Mouse (Mus musculus) embryonic facial prominence, embryonic 11.5 days (tissue): Measurements from ENCODE around the gene Rbp2. TPM values are rescaled to one million over a fixed set of nuclear protein-coding genes. Genes with fewer than 3 reads are reported as not detected.

ENCODE experiments used
- ATAC-seq: fragments of 200-750 bp; cut with Nextera tagmentation; replicated peaks from 2 replicates; pipeline ENCODE4 v1.8.0; 2017; ENCODE audit warnings: low read depth; ENCODE audit not compliant: insufficient number of reproducible peaks, low FRiP score, low TSS enrichment
- DNase-seq: peaks from one replicate; pipeline ENCODE4 v3.0.0-alpha.2; 2015; ENCODE audit warnings: low spot score
- H3K27ac ChIP-seq: fragments of 300-500 bp; sonication (generic); replicated peaks from 2 replicates; pipeline ENCODE4 v1.5.1; 2014; ENCODE audit warnings: mild to moderate bottlenecking, low read depth, low read length, control low read depth
- H3K27me3 ChIP-seq: fragments of 300-500 bp; sonication (generic); 2 replicates; pipeline ENCODE4 v1.6.1; 2014; ENCODE audit warnings: mild to moderate bottlenecking, low read length, moderate library complexity, mixed read lengths; ENCODE audit not compliant: control insufficient read depth, insufficient read depth
- H3K36me3 ChIP-seq: fragments of 300-500 bp; sonication (generic); replicated peaks from 2 replicates; pipeline ENCODE4 v1.6.1; 2014; ENCODE audit warnings: low read depth, mild to moderate bottlenecking, low read length, moderate library complexity, mixed read lengths; ENCODE audit not compliant: control insufficient read depth, insufficient read depth
- H3K4me1 ChIP-seq: fragments of 300-500 bp; sonication (generic); 2 replicates; pipeline ENCODE4 v1.6.1; 2014; ENCODE audit warnings: low read length, mixed read lengths; ENCODE audit not compliant: control insufficient read depth, insufficient read depth
- H3K4me2 ChIP-seq: fragments of 300-500 bp; sonication (generic); 2 replicates; pipeline ENCODE4 v1.6.1; 2014; ENCODE audit warnings: low read depth, mild to moderate bottlenecking, control low read depth, low read length, moderate library complexity
- H3K4me3 ChIP-seq: fragments of 300-500 bp; sonication (generic); 2 replicates; pipeline ENCODE4 v1.5.1; 2014; ENCODE audit warnings: low read depth, low read length, control low read depth
- H3K9ac ChIP-seq: fragments of 300-500 bp; sonication (generic); replicated peaks from 2 replicates; pipeline ENCODE4 v1.6.1; 2014; ENCODE audit warnings: mild to moderate bottlenecking, control low read depth, low read length
- H3K9me3 ChIP-seq: fragments of 300-500 bp; sonication (generic); replicated peaks from 2 replicates; pipeline ENCODE4 v1.6.1; 2016; ENCODE audit warnings: mild to moderate bottlenecking, low read length, inconsistent platforms, mixed read lengths; ENCODE audit not compliant: control insufficient read depth
- WGBS: fragments of 180-500 bp; shearing (Covaris S2); extraction: QIAGEN DNeasy Blood & Tissue Kit; methylation state at CpG from one replicate; pipeline ENCODE4 v1.1.7; 2014; 5-methylcytosine and 5-hydroxymethylcytosine counted together
- polyA plus RNA-seq: library from polyadenylated mRNA; unstranded; fragments of >200 nt; fragmentation: Nextera tagmentation; extraction: Ambion mirVana; gene quantifications from 2 replicates; pipeline ENCODE4 v1.2.1, GENCODE M21; 2014

Rbp2 gene
- polyA plus RNA-seq, 1 experiment from 2014 or later, result 0.38 TPM

DNA sequence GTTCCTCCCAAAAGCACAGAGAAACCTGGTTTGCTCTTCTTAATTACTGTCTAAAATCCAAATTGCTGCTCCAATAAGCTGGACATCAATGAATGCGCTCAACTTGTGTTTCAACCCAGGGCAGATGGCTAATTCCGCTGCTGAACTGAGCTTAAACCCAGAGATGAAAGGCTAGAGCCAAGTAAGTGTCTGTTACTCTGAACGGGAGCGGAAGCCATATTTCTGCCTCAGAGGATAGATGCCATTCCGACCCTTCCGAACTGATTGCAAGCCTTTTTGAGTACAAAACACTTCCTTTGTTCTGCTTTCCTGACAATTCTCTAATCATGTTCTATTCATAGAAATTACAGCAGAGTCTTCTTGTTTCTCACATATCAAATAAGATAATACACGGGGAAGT lies 41.3 kb downstream of the Rbp2 start:
- Histone ChIP-seq H3K9ac (no peak overlapping the region), H3K4me3 (no peak overlapping the region), H3K27ac (no peak overlapping the region), H3K27me3 (no peaks in the 10 kb centered on the region), H3K9me3 (no peaks in the 10 kb centered on the region), H3K36me3 (no peaks in the 10 kb centered on the region), H3K4me1 (no peaks in the 10 kb centered on the region), H3K4me2 (no peak overlapping the region)
- DNase-seq, result no peak
- ATAC-seq, result no peak
- WGBS, result 81% methylated on average over 7 of the region's 7 CpGs

GRCm38 (mm10) chr9:98529776-98530175 lies 43.9 kb downstream of the Rbp2 start:
- Histone ChIP-seq H3K27me3 (no peaks in the 10 kb centered on the region), H3K27ac (no peak overlapping the region), H3K4me3 (no peak overlapping the region), H3K4me1 (no peaks in the 10 kb centered on the region), H3K36me3 (no peaks in the 10 kb centered on the region), H3K4me2 (no peak overlapping the region), H3K9ac (no peak overlapping the region), H3K9me3 (no peaks in the 10 kb centered on the region)
- ATAC-seq (no peak), DNase-seq (no peak)
- 66% methylated on average over 4 of the region's 4 CpGs for WGBS

DNA sequence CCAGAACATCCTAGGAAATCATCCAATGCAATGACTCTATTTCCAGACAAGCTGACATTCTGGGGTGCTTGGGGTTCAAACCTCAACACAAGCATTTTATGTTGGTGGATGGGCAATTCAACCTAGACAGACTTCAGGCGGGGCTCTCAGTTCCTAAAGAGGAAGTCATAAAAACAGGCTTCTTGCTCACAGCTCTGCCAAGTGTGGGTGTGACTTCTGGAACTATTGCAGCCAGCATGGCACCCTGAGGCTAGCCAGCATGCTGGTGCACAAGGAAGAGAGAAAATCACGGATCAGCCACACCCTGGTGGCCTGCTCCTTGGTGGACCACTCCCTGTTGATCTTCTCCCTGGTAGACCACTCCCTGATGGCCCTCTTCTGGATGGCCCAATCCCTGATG lies 45.1 kb downstream of the Rbp2 start:
- no peaks in the 10 kb centered on the region for H3K36me3 ChIP-seq
- no peak overlapping the region for H3K4me2 ChIP-seq
- H3K9me3 ChIP-seq, result no peaks in the 10 kb centered on the region
- H3K4me3 ChIP-seq, result no peak overlapping the region
- no peaks in the 10 kb centered on the region for H3K4me1 ChIP-seq
- 57% methylated on average over 2 of the region's 2 CpGs for WGBS
- H3K27me3 ChIP-seq, result no peaks in the 10 kb centered on the region
- ATAC-seq (no peak), DNase-seq (no peak)
- H3K27ac ChIP-seq, result no peak overlapping the region
- no peak overlapping the region for H3K9ac ChIP-seq

- no peak overlapping the region for H3K27ac ChIP-seq
- H3K36me3 ChIP-seq, result no peaks in the 10 kb centered on the region
- ATAC-seq (no peak), DNase-seq (no peak)
- no peak overlapping the region for H3K9ac ChIP-seq
- no peak overlapping the region for H3K4me2 ChIP-seq
- 74% methylated on average over 4 of the region's 4 CpGs for WGBS
- H3K27me3 ChIP-seq, result no peaks in the 10 kb centered on the region
- no peak overlapping the region for H3K4me3 ChIP-seq
- H3K9me3 ChIP-seq, result no peaks in the 10 kb centered on the region
- no peaks in the 10 kb centered on the region for H3K4me1 ChIP-seq
Observed at GRCm38 (mm10) chr9:98534675-98535280, 48.9 kb downstream of the Rbp2 start.

DNA sequence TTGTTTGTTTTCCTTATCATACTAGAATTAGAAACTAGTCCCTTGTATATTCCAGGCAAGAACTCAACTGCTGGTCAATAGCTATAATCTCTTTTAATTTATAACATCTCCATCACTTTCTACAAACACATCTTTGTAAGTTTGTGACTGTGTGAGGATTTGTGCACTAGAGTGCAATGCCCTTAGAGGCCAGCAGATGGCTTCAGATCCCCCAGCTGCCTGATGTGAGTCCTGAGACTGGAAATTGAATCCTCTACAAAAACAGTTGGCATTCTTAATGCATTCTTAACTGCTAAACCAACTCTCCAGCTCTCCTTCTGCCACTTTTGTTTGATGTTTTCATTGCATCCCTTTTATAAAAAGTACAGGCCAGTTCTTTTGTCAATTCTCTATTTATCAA lies 49.8 kb downstream of the Rbp2 start:
- Histone ChIP-seq H3K9ac (no peak overlapping the region), H3K4me3 (no peak overlapping the region), H3K4me2 (no peak overlapping the region), H3K27ac (no peak overlapping the region), H3K4me1 (no peaks in the 10 kb centered on the region), H3K9me3 (no peaks in the 10 kb centered on the region), H3K27me3 (no peaks in the 10 kb centered on the region), H3K36me3 (no peaks in the 10 kb centered on the region)
- DNase-seq (peak; percentile 12), ATAC-seq (no peak)

GRCm38 (mm10) chr9:98538017-98538712 lies 52.2 kb downstream of the Rbp2 start:
- no peaks in the 10 kb centered on the region for H3K4me1 ChIP-seq
- no peak overlapping the region for H3K27ac ChIP-seq
- DNase-seq (peak; percentile 49), ATAC-seq (no peak; the same call in 1 of the 2 replicates)
- H3K27me3 ChIP-seq, result no peaks in the 10 kb centered on the region
- no peaks in the 10 kb centered on the region for H3K9me3 ChIP-seq
- 0 out of 2 replicates have a peak overlapping the region, but pooled peaks have one; percentile 19 for H3K4me2 ChIP-seq
- H3K36me3 ChIP-seq, result no peaks in the 10 kb centered on the region
- 38% methylated on average over 13 of the region's 13 CpGs for WGBS
- no peak overlapping the region for H3K9ac ChIP-seq
- no peak overlapping the region for H3K4me3 ChIP-seq

GRCm38 (mm10) chr9:98538713-98539360 lies 52.9 kb downstream of the Rbp2 start:
- DNase-seq, result peak; percentile 88
- no peak overlapping the region for H3K9ac ChIP-seq
- WGBS, result 7% methylated on average over 13 of the region's 13 CpGs
- no peak overlapping the region for H3K27ac ChIP-seq
- no peak for ATAC-seq
- no peaks in the 10 kb centered on the region for H3K27me3 ChIP-seq
- H3K4me2 ChIP-seq, result 0 out of 2 replicates have a peak overlapping the region, but pooled peaks have one; percentile 19
- H3K4me1 ChIP-seq, result no peaks in the 10 kb centered on the region
- H3K9me3 ChIP-seq, result no peaks in the 10 kb centered on the region
- H3K36me3 ChIP-seq, result no peaks in the 10 kb centered on the region
- H3K4me3 ChIP-seq, result no peak overlapping the region

DNA sequence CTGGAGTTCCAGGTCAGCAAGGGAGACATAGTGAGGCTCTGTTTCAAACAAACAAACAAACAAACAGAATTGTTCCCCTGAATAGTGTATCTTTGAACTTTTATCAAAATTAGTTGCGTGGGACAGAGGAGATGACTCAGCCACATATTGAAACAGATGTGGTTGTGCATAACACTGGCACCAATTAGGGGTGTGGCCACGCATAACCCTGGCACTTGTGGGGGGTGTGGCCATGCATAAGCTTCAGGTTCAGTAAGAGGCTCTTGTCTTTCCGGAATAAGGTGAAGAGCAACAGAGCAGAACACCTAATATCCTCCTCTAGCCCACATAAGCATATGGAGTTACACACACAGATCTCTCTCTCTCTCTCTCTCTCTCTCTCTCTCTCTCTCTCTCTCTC lies 58.1 kb downstream of the Rbp2 start:
- Histone ChIP-seq H3K4me2 (no peak overlapping the region), H3K36me3 (no peaks in the 10 kb centered on the region), H3K4me3 (no peak overlapping the region), H3K27me3 (no peaks in the 10 kb centered on the region), H3K4me1 (no peaks in the 10 kb centered on the region), H3K9ac (no peak overlapping the region), H3K27ac (no peak overlapping the region), H3K9me3 (no peaks in the 10 kb centered on the region)
- no peak for DNase-seq
- no peak for ATAC-seq
- WGBS, result 87% methylated on average over 3 of the region's 3 CpGs
